Mouse (Mus musculus): ENCODE data around the gene Ptprn2. TPM values are rescaled to one million over a fixed set of nuclear protein-coding genes. Genes with fewer than 3 reads are reported as not detected.
"Not testable (repeated sequence)": the region's sequence is repeated elsewhere in the genome, so short reads cannot be mapped to it uniquely, and the experiment has no call there.

The Ptprn2 gene
- polyA plus RNA-seq, 1 experiment: not detected

DNA sequence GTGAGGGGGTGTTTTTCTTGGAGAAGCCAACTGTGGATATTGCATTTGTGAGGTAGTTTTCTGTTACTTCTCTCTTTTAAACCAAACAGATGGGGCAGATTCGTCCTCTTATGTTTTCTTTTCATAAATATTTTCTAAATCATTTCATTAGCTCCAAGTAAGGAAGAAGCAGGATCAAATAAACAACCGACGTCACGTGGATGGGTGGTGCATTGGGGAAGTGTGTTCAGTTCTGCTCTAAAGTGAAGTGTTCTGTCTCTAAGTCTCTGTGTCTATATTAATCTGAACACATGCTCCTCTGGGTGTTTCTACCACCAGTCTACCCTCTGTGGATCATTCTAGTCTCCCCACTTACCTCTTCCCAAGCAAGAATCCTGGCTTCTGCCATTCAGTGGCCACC lies 70.4 kb downstream of the Ptprn2 start:
- no peaks in the 10 kb centered on the region for H3K4me1 ChIP-seq (ENCODE audit: control insufficient read depth, insufficient read depth, insufficient read length, low read length)
- no peak overlapping the region for H3K4me3 ChIP-seq (ENCODE audit: insufficient read depth, low read depth, low read length)
- no peak overlapping the region for H3K27ac ChIP-seq (replicated peaks; ENCODE audit: low read depth, low read length)

DNA sequence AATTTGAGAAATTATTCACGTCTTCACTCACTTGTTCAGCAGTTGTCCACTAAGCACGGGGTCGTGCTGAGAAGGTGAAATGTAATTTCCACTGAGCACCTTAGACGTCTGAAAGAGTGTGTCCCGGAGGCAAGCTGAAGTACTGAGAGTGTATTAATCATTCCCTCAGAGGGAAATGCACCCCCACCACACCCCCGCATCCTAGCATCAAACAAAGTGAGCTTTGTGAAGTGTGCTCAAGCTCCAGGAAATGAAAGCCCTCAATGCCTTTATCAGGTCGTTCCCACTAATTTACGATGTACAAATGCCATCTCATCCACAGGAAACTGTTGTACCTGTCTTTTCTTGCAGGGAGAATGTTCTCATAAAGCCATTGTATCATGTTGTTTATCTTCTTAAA lies 78.9 kb downstream of the Ptprn2 start:
- H3K4me1 ChIP-seq (ENCODE audit: control insufficient read depth, insufficient read depth, insufficient read length, low read length): no peaks in the 10 kb centered on the region
- no peak overlapping the region for H3K27ac ChIP-seq (replicated peaks; ENCODE audit: low read depth, low read length)
- no peak overlapping the region for H3K4me3 ChIP-seq (ENCODE audit: insufficient read depth, low read depth, low read length)

GRCm38 (mm10) chr12:116566672-116567071 lies 81.2 kb downstream of the Ptprn2 start:
- no peak overlapping the region for H3K4me3 ChIP-seq (ENCODE audit: insufficient read depth, low read depth, low read length)
- H3K4me1 ChIP-seq (ENCODE audit: control insufficient read depth, insufficient read depth, insufficient read length, low read length): no peaks in the 10 kb centered on the region
- H3K27ac ChIP-seq (replicated peaks; ENCODE audit: low read depth, low read length): no peak overlapping the region

- Histone ChIP-seq H3K4me1 (ENCODE audit: control insufficient read depth, insufficient read depth, insufficient read length, low read length) (no peaks in the 10 kb centered on the region), H3K27ac (replicated peaks; ENCODE audit: low read depth, low read length) (no peak overlapping the region), H3K4me3 (ENCODE audit: insufficient read depth, low read depth, low read length) (no peak overlapping the region)
Measured at GRCm38 (mm10) chr12:116567170-116567569, 81.7 kb downstream of the Ptprn2 start.

DNA sequence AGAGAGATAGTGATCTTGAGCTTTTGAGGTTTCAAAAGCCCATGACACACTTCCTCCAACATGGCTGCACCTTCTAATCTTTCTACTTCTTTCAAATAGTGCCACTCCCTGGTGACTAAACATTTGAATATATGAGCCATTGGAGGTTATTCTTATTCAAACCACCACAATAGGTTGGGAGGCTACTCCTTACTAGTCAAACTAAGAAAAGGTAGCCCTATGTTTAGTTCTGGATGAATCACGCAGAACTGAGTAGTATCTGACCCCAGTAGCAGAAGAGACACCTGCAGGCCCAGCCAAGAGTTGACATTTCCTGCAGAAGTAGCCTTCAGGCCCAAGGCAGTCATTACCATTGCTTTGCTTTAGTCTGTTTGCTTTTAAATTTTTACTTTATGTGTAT lies 84.0 kb downstream of the Ptprn2 start:
- H3K4me3 ChIP-seq (ENCODE audit: insufficient read depth, low read depth, low read length): no peak overlapping the region
- no peak overlapping the region for H3K27ac ChIP-seq (replicated peaks; ENCODE audit: low read depth, low read length)
- no peaks in the 10 kb centered on the region for H3K4me1 ChIP-seq (ENCODE audit: control insufficient read depth, insufficient read depth, insufficient read length, low read length)

GRCm38 (mm10) chr12:116574102-116574501 lies 88.6 kb downstream of the Ptprn2 start:
- H3K4me3 ChIP-seq (ENCODE audit: insufficient read depth, low read depth, low read length): no peak overlapping the region
- H3K4me1 ChIP-seq (ENCODE audit: control insufficient read depth, insufficient read depth, insufficient read length, low read length): no peaks in the 10 kb centered on the region
- no peak overlapping the region for H3K27ac ChIP-seq (replicated peaks; ENCODE audit: low read depth, low read length)

DNA sequence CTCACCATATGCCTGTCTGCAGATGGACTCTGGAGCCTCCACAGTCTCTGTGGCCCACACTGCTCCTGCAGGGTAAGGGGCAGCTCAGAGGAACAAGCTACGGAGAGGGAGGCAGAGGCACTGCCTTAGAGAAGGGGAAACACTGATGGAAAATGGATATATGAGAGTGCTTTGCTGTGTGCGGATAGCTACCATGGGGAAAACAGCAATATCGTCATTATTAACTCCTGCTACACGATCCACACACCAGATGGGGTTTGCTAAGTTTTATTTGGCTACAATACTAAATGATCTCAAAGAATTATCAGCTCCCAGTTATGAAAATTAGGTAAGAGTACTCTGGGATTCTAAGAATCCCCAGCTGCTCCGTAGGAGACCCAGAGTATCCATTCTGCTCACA lies 89.2 kb downstream of the Ptprn2 start:
- Histone ChIP-seq H3K4me3 (ENCODE audit: insufficient read depth, low read depth, low read length) (no peak overlapping the region), H3K4me1 (ENCODE audit: control insufficient read depth, insufficient read depth, insufficient read length, low read length) (no peaks in the 10 kb centered on the region), H3K27ac (replicated peaks; ENCODE audit: low read depth, low read length) (no peak overlapping the region)

DNA sequence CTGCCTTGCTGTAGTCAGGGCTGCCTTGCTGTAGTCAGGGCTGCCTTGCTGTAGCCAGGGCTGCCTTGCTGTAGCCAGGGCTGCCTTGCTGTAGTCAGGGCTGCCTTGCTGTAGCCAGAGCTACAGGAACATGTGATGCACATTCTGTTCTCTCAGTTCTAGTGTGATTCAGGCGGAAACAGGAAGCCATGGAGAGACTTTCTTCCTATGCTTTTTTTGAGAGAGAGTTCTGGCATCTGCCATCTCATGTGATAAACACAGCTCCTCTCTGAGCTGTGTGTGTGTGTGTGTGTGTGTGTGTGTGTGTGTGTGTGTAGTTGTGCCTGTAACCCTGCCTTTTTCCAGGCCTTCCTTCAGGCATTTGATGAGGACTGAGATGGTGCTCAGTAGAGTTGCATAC lies 92.4 kb downstream of the Ptprn2 start:
- not testable (repeated sequence) for H3K27ac ChIP-seq (replicated peaks; ENCODE audit: low read depth, low read length); H3K4me1 ChIP-seq (ENCODE audit: control insufficient read depth, insufficient read depth, insufficient read length, low read length); H3K4me3 ChIP-seq (ENCODE audit: insufficient read depth, low read depth, low read length)

DNA sequence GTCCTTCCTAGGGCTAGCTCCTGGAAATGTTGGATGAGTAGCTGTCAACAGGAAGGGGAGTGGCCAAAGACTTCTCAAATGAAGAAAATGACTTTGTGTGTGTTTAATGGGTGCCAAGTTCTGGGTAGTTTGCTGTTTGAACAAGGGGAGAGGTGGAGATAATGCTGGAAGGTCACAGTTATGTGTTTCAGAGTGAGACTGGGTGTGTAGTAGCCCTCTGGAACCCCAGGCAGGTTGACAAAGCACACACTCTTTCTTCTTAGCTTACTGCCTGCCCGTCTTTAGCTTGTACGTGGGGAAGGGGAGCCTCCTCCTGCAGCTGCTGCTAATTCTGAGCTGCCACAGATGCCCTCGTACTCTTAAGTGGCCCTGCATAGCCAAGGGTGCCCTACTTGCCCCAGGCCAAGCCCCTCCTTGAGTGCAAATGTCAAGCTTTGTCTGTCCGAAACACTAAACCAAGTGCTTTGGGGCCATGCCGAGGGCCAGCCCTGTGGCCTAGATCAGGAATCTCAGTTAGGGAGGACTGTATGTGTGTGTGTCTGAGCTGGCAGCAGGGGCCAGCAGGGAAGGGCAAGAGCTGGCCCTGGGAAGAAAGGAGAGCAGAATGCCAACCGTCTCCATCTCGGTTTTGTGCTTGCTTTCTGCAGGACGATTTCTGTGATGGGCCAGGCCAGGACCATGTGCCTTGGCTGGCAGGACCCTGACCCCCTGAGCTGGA lies 95.5 kb downstream of the Ptprn2 start:
- H3K4me1 ChIP-seq (ENCODE audit: control insufficient read depth, insufficient read depth, insufficient read length, low read length): no peaks in the 10 kb centered on the region
- no peak overlapping the region for H3K4me3 ChIP-seq (ENCODE audit: insufficient read depth, low read depth, low read length)
- no peak overlapping the region for H3K27ac ChIP-seq (replicated peaks; ENCODE audit: low read depth, low read length)

GRCm38 (mm10) chr12:116581864-116582263 lies 96.3 kb downstream of the Ptprn2 start:
- Histone ChIP-seq H3K4me1 (ENCODE audit: control insufficient read depth, insufficient read depth, insufficient read length, low read length) (no peaks in the 10 kb centered on the region), H3K27ac (replicated peaks; ENCODE audit: low read depth, low read length) (no peak overlapping the region)

GRCm38 (mm10) chr12:116582829-116583228 lies 97.3 kb downstream of the Ptprn2 start:
- no peak overlapping the region for H3K27ac ChIP-seq (replicated peaks; ENCODE audit: low read depth, low read length)
- H3K4me1 ChIP-seq (ENCODE audit: control insufficient read depth, insufficient read depth, insufficient read length, low read length): no peaks in the 10 kb centered on the region
- no peak overlapping the region for H3K4me3 ChIP-seq (ENCODE audit: insufficient read depth, low read depth, low read length)

More at GRCm38 (mm10) chr12:116581864-116582263, 96.3 kb downstream of the Ptprn2 start:
- H3K4me3 ChIP-seq (ENCODE audit: insufficient read depth, low read depth, low read length): no peak overlapping the region

DNA sequence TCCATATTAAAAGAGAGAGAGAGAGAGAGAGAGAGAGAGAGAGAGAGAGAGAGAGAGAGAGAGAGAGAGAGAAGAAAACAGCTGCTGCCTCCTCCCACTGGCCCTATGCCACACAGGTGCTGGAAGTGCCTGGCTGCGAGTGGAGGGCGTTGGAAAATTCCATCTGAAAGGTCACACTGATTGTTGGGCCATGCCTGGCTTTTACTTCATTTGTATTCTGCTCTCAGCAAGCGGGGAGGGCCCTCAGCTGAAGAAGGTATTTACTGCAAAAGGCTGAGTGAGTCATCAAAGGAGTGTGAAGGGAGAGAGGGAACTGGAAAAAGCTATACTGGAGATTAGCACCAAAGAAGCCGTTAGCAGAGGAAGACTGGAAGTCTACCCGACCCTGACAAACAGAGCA lies 99.5 kb downstream of the Ptprn2 start:
- no peak overlapping the region for H3K27ac ChIP-seq (replicated peaks; ENCODE audit: low read depth, low read length)
- no peak overlapping the region for H3K4me3 ChIP-seq (ENCODE audit: insufficient read depth, low read depth, low read length)
- H3K4me1 ChIP-seq (ENCODE audit: control insufficient read depth, insufficient read depth, insufficient read length, low read length): no peaks in the 10 kb centered on the region

GRCm38 (mm10) chr12:116586167-116586566 lies 100.6 kb downstream of the Ptprn2 start:
- Histone ChIP-seq H3K27ac (replicated peaks; ENCODE audit: low read depth, low read length) (no peak overlapping the region), H3K4me1 (ENCODE audit: control insufficient read depth, insufficient read depth, insufficient read length, low read length) (no peaks in the 10 kb centered on the region), H3K4me3 (ENCODE audit: insufficient read depth, low read depth, low read length) (no peak overlapping the region)

- Histone ChIP-seq H3K4me3 (ENCODE audit: insufficient read depth, low read depth, low read length) (no peak overlapping the region), H3K4me1 (ENCODE audit: control insufficient read depth, insufficient read depth, insufficient read length, low read length) (no peaks in the 10 kb centered on the region), H3K27ac (replicated peaks; ENCODE audit: low read depth, low read length) (no peak overlapping the region)
Measured at GRCm38 (mm10) chr12:116587548-116587947, 102.0 kb downstream of the Ptprn2 start.

DNA sequence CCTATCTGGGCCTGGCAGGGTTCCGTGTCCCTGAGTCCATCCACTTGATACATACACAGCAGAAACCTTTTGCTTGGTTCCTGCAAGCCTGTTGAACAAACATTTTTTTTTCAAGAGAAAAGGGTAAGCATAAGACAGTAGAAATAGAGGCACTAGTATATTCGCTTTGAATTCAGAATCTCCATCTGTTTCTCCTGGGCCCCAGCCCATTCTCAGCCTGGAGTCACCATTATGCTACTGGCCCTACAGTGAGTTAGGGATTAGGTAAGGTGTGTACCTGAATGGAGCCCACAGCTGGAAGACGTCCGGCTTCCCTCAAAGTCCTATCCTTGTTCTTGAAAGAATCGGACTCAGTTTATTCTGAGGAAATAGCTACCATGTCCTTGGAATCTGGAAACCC lies 104.6 kb downstream of the Ptprn2 start:
- no peaks in the 10 kb centered on the region for H3K4me1 ChIP-seq (ENCODE audit: control insufficient read depth, insufficient read depth, insufficient read length, low read length)
- H3K4me3 ChIP-seq (ENCODE audit: insufficient read depth, low read depth, low read length): no peak overlapping the region

GRCm38 (mm10) chr12:116594457-116594856 lies 108.9 kb downstream of the Ptprn2 start:
- Histone ChIP-seq H3K4me1 (ENCODE audit: control insufficient read depth, insufficient read depth, insufficient read length, low read length) (no peaks in the 10 kb centered on the region), H3K4me3 (ENCODE audit: insufficient read depth, low read depth, low read length) (no peak overlapping the region), H3K27ac (replicated peaks; ENCODE audit: low read depth, low read length) (no peak overlapping the region)

More for the DNA sequence above, 104.6 kb downstream of the Ptprn2 start:
- no peak overlapping the region for H3K27ac ChIP-seq (replicated peaks; ENCODE audit: low read depth, low read length)
